Mouse (Mus musculus) thymus, adult 2 months (tissue): ENCODE measurements around the gene Kcnc3.

Experiments used
- CTCF ChIP-seq: fragments of 200-500 bp; IDR thresholded peaks from 2 replicates; pipeline ENCODE4 v1.5.1; 2012; ENCODE audit warnings: mild to moderate bottlenecking, control low read depth, low read length, moderate library complexity, borderline replicate concordance; ENCODE audit not compliant: control insufficient read depth, poor library complexity, insufficient read depth; ENCODE audit errors: extremely low read depth
- POLR2A ChIP-seq: fragments of 200-500 bp; IDR thresholded peaks from 2 replicates; pipeline ENCODE4 v1.6.1; 2012; ENCODE audit warnings: mild to moderate bottlenecking, low read length, control low read depth, moderate library complexity; ENCODE audit not compliant: control insufficient read depth, poor library complexity, insufficient read depth; ENCODE audit errors: extremely low read depth

GRCm38 (mm10) chr7:44612192-44612591, 21.7 kb downstream of the Kcnc3 start:
- TF ChIP-seq CTCF (no peak), POLR2A (no peak)
